Mouse (Mus musculus): ENCODE measurements at regions not wholly inside any gene's neighbourhood (a gene's known extent, or its start where the extent isn't known, plus 50 kb on each side); places are given as distances from the start of the nearest gene placed in this dataset.

- ATAC-seq (replicated peaks; ENCODE audit: insufficient number of reproducible peaks, low FRiP score, low TSS enrichment, poor library complexity, severe bottlenecking) = 0 out of 2 replicates have a peak, but pooled peaks have one; percentile 38
Measured at GRCm38 (mm10) chr10:67742824-67743223, 169.6 kb downstream of the Zfp365 start.

- no peak for ATAC-seq (replicated peaks; ENCODE audit: insufficient number of reproducible peaks, low FRiP score, low TSS enrichment, poor library complexity, severe bottlenecking)
Measured at GRCm38 (mm10) chr10:67742305-67742704, 170.2 kb downstream of the Zfp365 start.

- ATAC-seq (replicated peaks; ENCODE audit: insufficient number of reproducible peaks, low FRiP score, low TSS enrichment, poor library complexity, severe bottlenecking) = no peak
Measured at GRCm38 (mm10) chr10:67739199-67739598, 173.3 kb downstream of the Zfp365 start.

- ATAC-seq (replicated peaks; ENCODE audit: insufficient number of reproducible peaks, low FRiP score, low TSS enrichment, poor library complexity, severe bottlenecking) = peak; percentile 93
Measured at GRCm38 (mm10) chr10:67736636-67737035, 175.8 kb downstream of the Zfp365 start.

GRCm38 (mm10) chr10:67731577-67731976, 180.9 kb downstream of the Zfp365 start:
- no peak for ATAC-seq (replicated peaks; ENCODE audit: insufficient number of reproducible peaks, low FRiP score, low TSS enrichment, poor library complexity, severe bottlenecking)

- ATAC-seq (replicated peaks; ENCODE audit: insufficient number of reproducible peaks, low FRiP score, low TSS enrichment, poor library complexity, severe bottlenecking) = 0 out of 2 replicates have a peak, but pooled peaks have one; percentile 50
Measured at GRCm38 (mm10) chr10:67729271-67729670, 180.5 kb upstream of the Ado start.

GRCm38 (mm10) chr10:67727580-67727979, 178.8 kb upstream of the Ado start:
- peak; percentile 50; the same call in 1 of the 2 replicates for ATAC-seq (replicated peaks; ENCODE audit: insufficient number of reproducible peaks, low FRiP score, low TSS enrichment, poor library complexity, severe bottlenecking)

- ATAC-seq (replicated peaks; ENCODE audit: insufficient number of reproducible peaks, low FRiP score, low TSS enrichment, poor library complexity, severe bottlenecking) = no peak
Measured at GRCm38 (mm10) chr10:67726796-67727195, 178.0 kb upstream of the Ado start.

GRCm38 (mm10) chr10:67726351-67726750, 177.6 kb upstream of the Ado start:
- ATAC-seq (replicated peaks; ENCODE audit: insufficient number of reproducible peaks, low FRiP score, low TSS enrichment, poor library complexity, severe bottlenecking) = no peak

- ATAC-seq (replicated peaks; ENCODE audit: insufficient number of reproducible peaks, low FRiP score, low TSS enrichment, poor library complexity, severe bottlenecking) = no peak; the same call in 1 of the 2 replicates
Measured at GRCm38 (mm10) chr10:67721787-67722186, 173.0 kb upstream of the Ado start.

- no peak; the same call in 1 of the 2 replicates for ATAC-seq (replicated peaks; ENCODE audit: insufficient number of reproducible peaks, low FRiP score, low TSS enrichment, poor library complexity, severe bottlenecking)
Measured at GRCm38 (mm10) chr10:67717506-67717905, 168.8 kb upstream of the Ado start.

GRCm38 (mm10) chr10:67715046-67715445, 166.3 kb upstream of the Ado start:
- no peak for ATAC-seq (replicated peaks; ENCODE audit: insufficient number of reproducible peaks, low FRiP score, low TSS enrichment, poor library complexity, severe bottlenecking)

- peak; percentile 73 for ATAC-seq (replicated peaks; ENCODE audit: insufficient number of reproducible peaks, low FRiP score, low TSS enrichment, poor library complexity, severe bottlenecking)
Measured at GRCm38 (mm10) chr10:67713098-67713497, 164.3 kb upstream of the Ado start.

GRCm38 (mm10) chr10:67712665-67713064, 163.9 kb upstream of the Ado start:
- ATAC-seq (replicated peaks; ENCODE audit: insufficient number of reproducible peaks, low FRiP score, low TSS enrichment, poor library complexity, severe bottlenecking) = peak; percentile 52; the same call in 1 of the 2 replicates

- no peak for ATAC-seq (replicated peaks; ENCODE audit: insufficient number of reproducible peaks, low FRiP score, low TSS enrichment, poor library complexity, severe bottlenecking)
Measured at GRCm38 (mm10) chr10:67711961-67712360, 163.2 kb upstream of the Ado start.

- ATAC-seq (replicated peaks; ENCODE audit: insufficient number of reproducible peaks, low FRiP score, low TSS enrichment, poor library complexity, severe bottlenecking) = no peak
Measured at GRCm38 (mm10) chr10:67706436-67706835, 157.7 kb upstream of the Ado start.

GRCm38 (mm10) chr10:67702783-67703455, 154.2 kb upstream of the Ado start:
- ATAC-seq (replicated peaks; ENCODE audit: insufficient number of reproducible peaks, low FRiP score, low TSS enrichment, poor library complexity, severe bottlenecking) = peak; percentile 73

GRCm38 (mm10) chr10:67697401-67698195, 148.8 kb upstream of the Ado start:
- ATAC-seq (replicated peaks; ENCODE audit: insufficient number of reproducible peaks, low FRiP score, low TSS enrichment, poor library complexity, severe bottlenecking) = no peak

- peak; percentile 51 for ATAC-seq (replicated peaks; ENCODE audit: insufficient number of reproducible peaks, low FRiP score, low TSS enrichment, poor library complexity, severe bottlenecking)
Measured at GRCm38 (mm10) chr10:67695891-67696853, 147.4 kb upstream of the Ado start.
